Mouse (Mus musculus) testis, adult 2 months (tissue): ENCODE data around the gene Nxn. TPM values are rescaled to one million over a fixed set of nuclear protein-coding genes. Genes with fewer than 3 reads are reported as not detected.

Experiments
- H3K27ac ChIP-seq: fragments of 200-500 bp; 2 replicates; pipeline ENCODE4 v1.5.1; 2012; ENCODE audit warnings: low read depth, low read length; ENCODE audit not compliant: control insufficient read depth, insufficient read depth
- H3K27me3 ChIP-seq: fragments of 200-500 bp; 2 replicates; pipeline ENCODE4 v1.6.1; 2012; ENCODE audit warnings: mild to moderate bottlenecking, low read length, moderate library complexity; ENCODE audit not compliant: control insufficient read depth, insufficient read depth
- H3K36me3 ChIP-seq: fragments of 200-500 bp; 2 replicates; pipeline ENCODE4 v1.6.1; 2012; ENCODE audit warnings: mild to moderate bottlenecking, low read length; ENCODE audit not compliant: control insufficient read depth, insufficient read depth
- H3K4me1 ChIP-seq: fragments of 200-500 bp; 2 replicates; pipeline ENCODE4 v1.6.1; 2012; ENCODE audit warnings: low read length; ENCODE audit not compliant: control insufficient read depth, insufficient read depth
- H3K4me3 ChIP-seq: fragments of 200-500 bp; 2 replicates; pipeline ENCODE4 v1.5.1; 2012; ENCODE audit warnings: low read depth, mild to moderate bottlenecking, low read length, moderate library complexity, mixed read lengths; ENCODE audit not compliant: control insufficient read depth
- CTCF ChIP-seq: fragments of 200-500 bp; IDR thresholded peaks from 2 replicates; pipeline ENCODE4 v1.5.1; 2012; ENCODE audit warnings: low read depth, mild to moderate bottlenecking, inconsistent platforms, low read length, moderate library complexity; ENCODE audit not compliant: control insufficient read depth, insufficient read depth, insufficient replicate concordance
- POLR2A ChIP-seq: fragments of 200-500 bp; IDR thresholded peaks from 2 replicates; pipeline ENCODE4 v1.6.1; 2012; ENCODE audit warnings: low read depth, mild to moderate bottlenecking, inconsistent platforms, low read length, moderate library complexity; ENCODE audit not compliant: control insufficient read depth
- polyA plus RNA-seq: library from polyadenylated mRNA; depleted of rRNA; stranded (reverse); fragments of >200 nt; gene quantifications from 2 replicates; pipeline ENCODE4 v1.2.3, GENCODE M21; 2012

Gene Nxn
- polyA plus RNA-seq, 1 experiment = 83.2 TPM

DNA sequence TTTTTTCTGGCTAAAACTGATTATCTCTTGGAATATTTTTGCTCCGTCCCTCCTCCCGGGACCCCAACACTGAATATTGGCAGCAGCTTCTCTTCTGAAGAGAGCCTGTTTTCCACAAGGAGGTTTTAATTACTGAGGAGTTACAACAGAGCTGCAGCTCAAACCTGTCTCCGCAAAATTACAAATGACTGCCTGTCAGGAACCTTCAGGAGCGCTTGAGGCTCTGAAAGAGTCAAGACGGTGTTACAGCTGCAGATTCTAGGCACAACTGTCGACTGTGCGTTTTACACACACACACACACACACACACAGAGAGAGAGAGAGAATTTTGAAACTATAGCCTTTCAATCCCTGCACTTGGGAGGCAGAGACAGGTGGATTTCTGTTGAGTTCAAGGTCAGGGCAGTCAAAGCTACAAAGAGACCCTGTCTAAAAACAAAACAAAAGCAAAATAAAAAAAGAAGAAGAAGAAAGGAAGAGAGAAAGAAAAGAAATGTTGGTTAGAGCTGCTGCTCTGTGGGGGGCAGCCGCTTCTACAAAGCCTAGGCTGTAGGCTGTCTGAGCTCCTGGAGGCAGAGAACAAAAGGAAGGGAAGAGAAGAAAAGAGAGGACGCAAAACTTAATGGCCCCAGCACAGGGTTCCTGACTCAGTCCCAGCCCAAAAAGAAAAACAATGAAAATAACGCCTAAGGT, 47.9 kb downstream of the Nxn start:
- no peak overlapping the region for H3K4me3 ChIP-seq

GRCm38 (mm10) chr11:76349833-76350232, 49.1 kb downstream of the Nxn start:
- H3K36me3 ChIP-seq = no peaks in the 10 kb centered on the region
- peaks cover 2% of the 10 kb centered on the region; the same call in 1 of the 2 replicates for H3K4me1 ChIP-seq
- H3K4me3 ChIP-seq = no peak overlapping the region
- no peaks in the 10 kb centered on the region for H3K27me3 ChIP-seq
- TF ChIP-seq CTCF (no peak), POLR2A (no peak)
- H3K27ac ChIP-seq = no peak overlapping the region

More for the DNA sequence above, 47.9 kb downstream of the Nxn start:
- TF ChIP-seq CTCF (no peak), POLR2A (no peak)
- peaks cover 3% of the 10 kb centered on the region for H3K4me1 ChIP-seq
- no peaks in the 10 kb centered on the region for H3K27me3 ChIP-seq
- H3K27ac ChIP-seq = no peak overlapping the region
- H3K36me3 ChIP-seq = peaks cover under 1% of the 10 kb centered on the region; the same call in 1 of the 2 replicates

DNA sequence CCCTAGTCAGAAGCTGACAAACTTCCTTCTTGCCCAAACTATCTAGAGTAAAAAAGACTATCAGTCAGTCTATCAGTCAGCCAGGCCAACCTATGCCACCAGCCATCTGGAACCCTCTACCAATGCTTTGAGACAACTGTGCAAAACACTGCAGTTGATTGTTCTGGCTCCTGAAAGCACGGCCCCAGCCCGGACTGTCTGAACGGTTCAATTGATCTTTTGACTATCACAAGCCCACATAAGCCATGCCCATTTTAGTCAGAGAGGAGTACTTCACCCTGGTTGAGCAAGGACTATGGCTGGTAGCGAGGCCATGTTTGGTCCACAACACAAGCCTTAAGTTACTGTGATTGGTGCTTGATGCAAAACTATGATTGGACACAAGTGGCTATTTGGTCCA, 51.4 kb downstream of the Nxn start:
- Histone ChIP-seq H3K27me3 (no peaks in the 10 kb centered on the region), H3K27ac (no peak overlapping the region), H3K4me1 (no peaks in the 10 kb centered on the region; the same call in 1 of the 2 replicates), H3K4me3 (no peak overlapping the region), H3K36me3 (no peaks in the 10 kb centered on the region; the same call in 1 of the 2 replicates)
- no peak for TF ChIP-seq POLR2A
- no peak for TF ChIP-seq CTCF

GRCm38 (mm10) chr11:76343031-76343430, 55.9 kb downstream of the Nxn start:
- Histone ChIP-seq H3K27ac (no peak overlapping the region), H3K4me3 (no peak overlapping the region), H3K27me3 (no peaks in the 10 kb centered on the region), H3K36me3 (no peaks in the 10 kb centered on the region; the same call in 1 of the 2 replicates), H3K4me1 (no peaks in the 10 kb centered on the region)
- TF ChIP-seq CTCF = no peak
- no peak for TF ChIP-seq POLR2A

- Histone ChIP-seq H3K4me1 (no peaks in the 10 kb centered on the region), H3K36me3 (no peaks in the 10 kb centered on the region; the same call in 1 of the 2 replicates)
Measured at GRCm38 (mm10) chr11:76341884-76342645, 56.9 kb downstream of the Nxn start.

GRCm38 (mm10) chr11:76341163-76341562, 57.8 kb downstream of the Nxn start:
- no peak overlapping the region for H3K27ac ChIP-seq
- H3K4me1 ChIP-seq = no peaks in the 10 kb centered on the region
- TF ChIP-seq CTCF (no peak), POLR2A (no peak)
- H3K4me3 ChIP-seq = no peak overlapping the region
- H3K36me3 ChIP-seq = no peaks in the 10 kb centered on the region; the same call in 1 of the 2 replicates
- no peaks in the 10 kb centered on the region for H3K27me3 ChIP-seq

More at GRCm38 (mm10) chr11:76341884-76342645, 56.9 kb downstream of the Nxn start:
- Histone ChIP-seq H3K27me3 (no peaks in the 10 kb centered on the region), H3K27ac (no peak overlapping the region), H3K4me3 (no peak overlapping the region)
- TF ChIP-seq POLR2A (no peak), CTCF (no peak)

- no peaks in the 10 kb centered on the region for H3K27me3 ChIP-seq
- H3K27ac ChIP-seq = no peak overlapping the region
- no peak overlapping the region for H3K4me3 ChIP-seq
- peaks cover 3% of the 10 kb centered on the region; the same call in 1 of the 2 replicates for H3K4me1 ChIP-seq
- no peaks in the 10 kb centered on the region; the same call in 1 of the 2 replicates for H3K36me3 ChIP-seq
- no peak for TF ChIP-seq POLR2A
- TF ChIP-seq CTCF = no peak
Measured at GRCm38 (mm10) chr11:76339830-76340229, 59.1 kb downstream of the Nxn start.
